Mouse (Mus musculus): Measurements from ENCODE around the gene Apobec3. TPM values are rescaled to one million over a fixed set of nuclear protein-coding genes. Genes with fewer than 3 reads are reported as not detected.
A peak's percentile ranks its signal among the peaks of the same experiment; 100 is the strongest.
"Not testable (repeated sequence)": the region's sequence is repeated elsewhere in the genome, so short reads cannot be mapped to it uniquely, and the experiment has no call there.

The Apobec3 gene
- polyA plus RNA-seq, 1 experiment from 2014 or later, result 38.5 TPM

DNA sequence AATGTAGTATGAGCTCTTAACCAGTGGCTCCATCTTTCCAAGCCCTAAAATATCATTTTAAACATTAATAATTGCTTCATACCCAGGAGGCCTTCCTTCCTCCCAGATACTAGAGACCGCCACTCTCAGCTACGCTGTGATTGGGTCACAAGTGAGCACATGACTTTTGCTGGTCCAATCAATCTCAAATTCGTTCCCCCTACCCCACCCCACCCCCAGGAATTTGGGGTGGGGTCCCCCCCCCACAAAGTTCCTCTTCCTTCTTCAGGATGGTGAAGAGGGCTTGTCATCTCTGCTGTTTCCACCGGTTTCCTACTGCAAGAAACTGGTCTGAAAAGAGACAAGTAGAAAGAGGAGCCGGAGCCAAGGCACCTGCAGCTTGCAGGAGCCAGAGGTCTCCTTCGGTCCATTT, 12.7 kb upstream of the Apobec3 start:
- no peak overlapping the region for H3K9ac ChIP-seq

GRCm38 (mm10) chr15:79879319-79879718, 12.1 kb upstream of the Apobec3 start:
- H3K9ac ChIP-seq, result no peak overlapping the region
- 2% methylated on average over 13 of the region's 13 CpGs for WGBS
- no peaks in the 10 kb centered on the region for H3K9me3 ChIP-seq
- peak overlapping the region; percentile 97 for H3K27ac ChIP-seq
- ATAC-seq (ENCODE audit: borderline replicate concordance, extremely low read depth, low FRiP score, low TSS enrichment), result peak; percentile 85
- H3K4me2 ChIP-seq, result peak overlapping the region; percentile 49
- H3K27me3 ChIP-seq, result no peaks in the 10 kb centered on the region
- peaks cover 32% of the 10 kb centered on the region for H3K4me1 ChIP-seq
- no peaks in the 10 kb centered on the region for H3K36me3 ChIP-seq
- H3K4me3 ChIP-seq, result peak overlapping the region; percentile 16; the same call in 1 of the 2 replicates

More for the DNA sequence above, 12.7 kb upstream of the Apobec3 start:
- H3K4me1 ChIP-seq, result peaks cover 32% of the 10 kb centered on the region
- H3K9me3 ChIP-seq, result no peaks in the 10 kb centered on the region
- H3K4me2 ChIP-seq, result peak overlapping the region; percentile 49
- no peaks in the 10 kb centered on the region for H3K36me3 ChIP-seq
- ATAC-seq (ENCODE audit: borderline replicate concordance, extremely low read depth, low FRiP score, low TSS enrichment), result peak; percentile 56
- H3K4me3 ChIP-seq, result peak overlapping the region; percentile 16; the same call in 1 of the 2 replicates
- 43% methylated on average over 6 of the region's 6 CpGs for WGBS
- H3K27me3 ChIP-seq, result no peaks in the 10 kb centered on the region
- peak overlapping the region; percentile 97 for H3K27ac ChIP-seq

DNA sequence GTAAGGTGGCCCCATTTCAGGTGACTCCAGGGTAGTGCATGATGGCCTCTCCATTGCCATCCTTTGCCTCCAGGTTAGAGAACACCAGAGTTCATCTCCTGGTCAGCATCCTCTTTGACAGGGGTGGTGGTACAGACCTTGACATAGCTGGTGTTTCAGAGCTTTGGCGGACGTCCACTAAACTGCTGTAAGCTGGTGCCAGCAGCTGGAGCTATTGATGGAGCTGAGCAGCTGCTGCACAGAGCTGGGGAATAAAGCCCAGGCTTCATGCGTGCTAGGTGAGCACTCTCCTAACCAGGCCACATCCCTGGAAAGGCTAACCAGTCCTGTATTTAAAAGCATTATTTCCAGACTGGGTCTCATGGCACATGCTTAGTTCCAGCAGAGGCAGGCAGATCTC, 11.0 kb upstream of the Apobec3 start:
- no peaks in the 10 kb centered on the region for H3K36me3 ChIP-seq
- ATAC-seq (ENCODE audit: borderline replicate concordance, extremely low read depth, low FRiP score, low TSS enrichment), result no peak
- no peaks in the 10 kb centered on the region for H3K27me3 ChIP-seq
- peak overlapping the region; percentile 97 for H3K27ac ChIP-seq
- no peaks in the 10 kb centered on the region for H3K9me3 ChIP-seq
- H3K4me1 ChIP-seq, result peaks cover 32% of the 10 kb centered on the region
- no peak overlapping the region for H3K4me2 ChIP-seq
- no peak overlapping the region for H3K9ac ChIP-seq
- 83% methylated on average over 3 of the region's 3 CpGs for WGBS
- H3K4me3 ChIP-seq, result no peak overlapping the region

DNA sequence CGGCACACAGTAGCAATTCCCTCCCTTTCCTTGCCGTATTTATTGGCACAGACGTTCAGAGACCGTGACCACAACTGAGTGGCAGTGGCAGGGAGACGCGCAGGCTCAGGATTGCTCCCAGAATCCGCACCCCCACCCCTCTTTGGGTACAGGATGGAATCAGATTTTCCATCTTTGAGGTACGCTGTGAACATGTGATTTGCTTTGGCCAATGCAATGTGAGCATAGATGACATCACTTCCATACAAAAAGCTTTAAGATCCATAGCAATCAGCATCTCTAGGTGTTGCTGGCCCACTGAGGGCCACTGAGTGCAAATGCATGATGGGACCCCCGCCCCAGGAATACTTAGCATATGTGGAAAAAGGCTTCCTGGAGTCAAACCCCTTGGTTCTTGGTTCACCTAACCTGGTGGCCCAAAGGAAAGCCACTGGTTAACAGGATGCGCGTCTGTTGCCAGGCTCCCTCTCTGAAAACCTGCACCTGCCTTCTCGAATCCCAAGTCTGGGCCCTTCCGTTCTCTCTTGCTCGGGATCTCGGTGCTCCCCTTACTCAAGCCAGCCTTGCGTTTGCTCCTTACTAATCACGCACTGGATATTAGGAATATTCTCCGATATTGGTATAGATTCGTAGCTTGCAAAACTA, 8.7 kb upstream of the Apobec3 start:
- H3K4me3 ChIP-seq, result peak overlapping the region; percentile 49
- no peaks in the 10 kb centered on the region for H3K36me3 ChIP-seq
- no peak overlapping the region for H3K9ac ChIP-seq
- H3K4me1 ChIP-seq, result peaks cover 32% of the 10 kb centered on the region
- ATAC-seq (ENCODE audit: borderline replicate concordance, extremely low read depth, low FRiP score, low TSS enrichment), result no peak
- 29% methylated on average over 19 of the region's 19 CpGs for WGBS
- no peaks in the 10 kb centered on the region for H3K27me3 ChIP-seq
- no peak overlapping the region for H3K27ac ChIP-seq
- H3K9me3 ChIP-seq, result no peaks in the 10 kb centered on the region
- peak overlapping the region; percentile 73 for H3K4me2 ChIP-seq

- ATAC-seq (ENCODE audit: borderline replicate concordance, extremely low read depth, low FRiP score, low TSS enrichment), result peak; percentile 79
- peak overlapping the region; percentile 41 for H3K9ac ChIP-seq
- no peaks in the 10 kb centered on the region for H3K27me3 ChIP-seq
- H3K4me1 ChIP-seq, result peaks cover 27% of the 10 kb centered on the region
- no peaks in the 10 kb centered on the region for H3K36me3 ChIP-seq
- peak overlapping the region; percentile 89 for H3K27ac ChIP-seq
- peak overlapping the region; percentile 73 for H3K4me2 ChIP-seq
- no peaks in the 10 kb centered on the region for H3K9me3 ChIP-seq
- H3K4me3 ChIP-seq, result peak overlapping the region; percentile 49
- WGBS, result under 1% methylated on average over 30 of the region's 30 CpGs
Observed at GRCm38 (mm10) chr15:79883352-79883822, 8.1 kb upstream of the Apobec3 start.

DNA sequence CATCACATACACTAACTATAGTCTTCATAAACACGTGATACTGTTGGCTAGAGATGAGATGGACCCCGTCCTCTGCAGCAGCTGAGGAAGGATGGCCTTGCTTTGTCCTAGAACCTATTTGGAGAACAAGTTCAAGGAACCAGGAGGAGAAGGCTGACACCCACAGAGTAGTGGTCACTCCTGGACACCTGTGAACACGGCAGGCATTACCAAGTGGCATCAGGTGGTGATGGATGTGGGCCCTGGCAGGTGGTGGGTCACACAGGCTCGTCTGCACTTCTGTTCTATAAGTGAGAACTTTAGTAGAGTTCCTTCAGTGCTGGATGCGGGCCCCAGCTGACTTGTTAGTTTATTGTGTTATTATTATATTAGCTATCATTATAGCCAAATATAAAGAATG, 6.6 kb upstream of the Apobec3 start:
- no peaks in the 10 kb centered on the region for H3K9me3 ChIP-seq
- no peaks in the 10 kb centered on the region for H3K36me3 ChIP-seq
- peaks cover 15% of the 10 kb centered on the region for H3K4me1 ChIP-seq
- no peak overlapping the region for H3K9ac ChIP-seq
- H3K27me3 ChIP-seq, result no peaks in the 10 kb centered on the region
- H3K4me2 ChIP-seq, result no peak overlapping the region
- WGBS, result 60% methylated on average over 5 of the region's 5 CpGs
- no peak overlapping the region for H3K4me3 ChIP-seq
- ATAC-seq (ENCODE audit: borderline replicate concordance, extremely low read depth, low FRiP score, low TSS enrichment), result no peak
- no peak overlapping the region for H3K27ac ChIP-seq

DNA sequence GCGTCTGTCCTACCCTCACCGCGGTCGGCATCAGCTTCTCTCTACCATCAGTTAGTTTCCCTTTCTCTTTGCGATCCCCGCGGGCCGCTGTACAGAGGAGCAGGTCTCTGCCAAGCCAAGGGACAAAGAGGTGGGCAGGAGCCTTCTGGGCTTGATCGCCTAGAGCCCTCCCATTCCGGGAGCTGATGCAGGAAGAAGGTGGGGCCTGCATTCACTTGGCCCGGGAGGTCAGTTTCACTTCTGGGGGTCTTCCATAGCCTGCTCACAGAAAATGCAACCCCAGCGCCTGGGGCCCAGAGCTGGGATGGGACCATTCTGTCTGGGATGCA, 718 bp downstream of the Apobec3 start:
- WGBS, result 1% methylated on average over 12 of the region's 12 CpGs
- Histone ChIP-seq H3K9me3 (no peaks in the 10 kb centered on the region), H3K9ac (peak overlapping the region; percentile 56), H3K36me3 (no peaks in the 10 kb centered on the region), H3K4me3 (peak overlapping the region; percentile 53), H3K4me2 (peak overlapping the region; percentile 60), H3K27me3 (no peaks in the 10 kb centered on the region), H3K27ac (peak overlapping the region; percentile 85), H3K4me1 (peaks cover 13% of the 10 kb centered on the region; the same call in 1 of the 2 replicates)
- ATAC-seq (ENCODE audit: borderline replicate concordance, extremely low read depth, low FRiP score, low TSS enrichment), result peak; percentile 79

- no peak for ATAC-seq (ENCODE audit: borderline replicate concordance, extremely low read depth, low FRiP score, low TSS enrichment)
- peak overlapping the region; percentile 53 for H3K4me3 ChIP-seq
- no peaks in the 10 kb centered on the region for H3K9me3 ChIP-seq
- peak overlapping the region; percentile 56; the same call in 1 of the 2 replicates for H3K9ac ChIP-seq
- H3K4me1 ChIP-seq, result peaks cover 13% of the 10 kb centered on the region; the same call in 1 of the 2 replicates
- H3K36me3 ChIP-seq, result no peaks in the 10 kb centered on the region; the same call in 1 of the 2 replicates
- 73% methylated on average over 15 of the region's 15 CpGs for WGBS
- H3K4me2 ChIP-seq, result peak overlapping the region; percentile 60
- 0 out of 2 replicates have a peak overlapping the region, but pooled peaks have one; percentile 85 for H3K27ac ChIP-seq
- H3K27me3 ChIP-seq, result no peaks in the 10 kb centered on the region
Observed at GRCm38 (mm10) chr15:79892995-79893823, 1.8 kb downstream of the Apobec3 start.

- 0 out of 2 replicates have a peak overlapping the region, but pooled peaks have one; percentile 2 for H3K4me3 ChIP-seq
Observed at GRCm38 (mm10) chr15:79893824-79894123, 2.3 kb downstream of the Apobec3 start.

GRCm38 (mm10) chr15:79894343-79894742, 2.9 kb downstream of the Apobec3 start:
- no peak overlapping the region for H3K4me3 ChIP-seq
- no peaks in the 10 kb centered on the region; the same call in 1 of the 2 replicates for H3K36me3 ChIP-seq
- H3K27ac ChIP-seq, result 0 out of 2 replicates have a peak overlapping the region, but pooled peaks have one; percentile 10
- 76% methylated on average over 4 of the region's 4 CpGs for WGBS
- no peaks in the 10 kb centered on the region for H3K27me3 ChIP-seq
- H3K4me1 ChIP-seq, result peaks cover 13% of the 10 kb centered on the region; the same call in 1 of the 2 replicates
- ATAC-seq (ENCODE audit: borderline replicate concordance, extremely low read depth, low FRiP score, low TSS enrichment), result no peak
- no peak overlapping the region for H3K4me2 ChIP-seq
- H3K9me3 ChIP-seq, result no peaks in the 10 kb centered on the region
- H3K9ac ChIP-seq, result no peak overlapping the region

More at GRCm38 (mm10) chr15:79893824-79894123, 2.3 kb downstream of the Apobec3 start:
- no peak for ATAC-seq (ENCODE audit: borderline replicate concordance, extremely low read depth, low FRiP score, low TSS enrichment)
- H3K9me3 ChIP-seq, result no peaks in the 10 kb centered on the region
- H3K27me3 ChIP-seq, result no peaks in the 10 kb centered on the region
- peak overlapping the region; percentile 23; the same call in 1 of the 2 replicates for H3K4me2 ChIP-seq
- no peaks in the 10 kb centered on the region; the same call in 1 of the 2 replicates for H3K36me3 ChIP-seq
- H3K9ac ChIP-seq, result no peak overlapping the region
- no peak overlapping the region for H3K27ac ChIP-seq
- 47% methylated on average over 3 of the region's 3 CpGs for WGBS
- peaks cover 13% of the 10 kb centered on the region; the same call in 1 of the 2 replicates for H3K4me1 ChIP-seq

DNA sequence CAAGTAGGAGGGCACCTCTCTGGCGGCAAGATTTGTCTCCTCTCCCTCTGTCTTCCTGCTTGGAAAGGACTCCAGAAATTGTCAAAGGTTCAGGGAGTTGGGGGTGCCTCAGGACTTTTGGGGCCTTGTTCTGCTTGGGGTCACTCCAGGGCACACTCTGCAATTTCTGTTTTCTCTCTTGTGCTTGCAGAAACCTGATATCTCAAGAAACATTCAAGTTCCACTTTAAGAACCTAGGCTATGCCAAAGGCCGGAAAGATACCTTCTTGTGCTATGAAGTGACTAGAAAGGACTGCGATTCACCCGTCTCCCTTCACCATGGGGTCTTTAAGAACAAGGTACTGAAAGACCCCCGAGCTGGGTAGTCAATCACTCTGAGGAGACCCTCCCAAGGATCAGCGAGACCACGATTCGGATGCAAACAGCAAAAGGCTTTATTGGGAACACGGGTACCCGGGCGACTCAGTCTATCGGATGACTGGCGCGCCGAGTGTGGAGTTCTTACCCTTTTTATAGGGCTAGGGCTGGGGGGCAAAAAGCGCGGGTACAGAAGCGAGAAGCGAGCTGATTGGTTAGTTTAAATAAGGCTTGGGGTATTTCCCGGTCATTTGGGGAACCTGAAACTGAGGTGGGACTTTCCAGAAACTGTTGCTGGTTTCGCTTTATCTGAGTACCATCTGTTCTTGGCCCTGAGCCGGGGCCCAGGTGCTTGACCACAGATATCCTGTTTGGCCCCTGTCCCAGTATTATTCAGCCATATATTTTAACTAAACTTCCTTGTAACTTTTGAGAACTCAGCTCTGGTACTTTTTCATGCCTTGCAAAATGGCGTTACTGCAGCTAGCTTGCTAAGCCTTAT, 4.0 kb downstream of the Apobec3 start:
- ATAC-seq (ENCODE audit: borderline replicate concordance, extremely low read depth, low FRiP score, low TSS enrichment); H3K27me3 ChIP-seq; H3K9me3 ChIP-seq; H3K4me3 ChIP-seq; H3K4me2 ChIP-seq; H3K9ac ChIP-seq; H3K36me3 ChIP-seq: not testable (repeated sequence)
- 73% methylated on average over 11 of the region's 23 CpGs for WGBS
- H3K4me1 ChIP-seq, result peaks cover 13% of the 10 kb centered on the region; the same call in 1 of the 2 replicates
- peak overlapping the region; percentile 48 for H3K27ac ChIP-seq

All from lung, embryonic 15.5 days (tissue).